Mouse (Mus musculus): ENCODE measurements around the gene A030005L19Rik. TPM values are rescaled to one million over a fixed set of nuclear protein-coding genes. Genes with fewer than 3 reads are reported as not detected.
"Not testable (repeated sequence)": the region's sequence is repeated elsewhere in the genome, so short reads cannot be mapped to it uniquely, and the experiment has no call there.

The A030005L19Rik gene
- total RNA-seq, 2 experiments from 2014 or later = 0.61 to 0.91 TPM

DNA sequence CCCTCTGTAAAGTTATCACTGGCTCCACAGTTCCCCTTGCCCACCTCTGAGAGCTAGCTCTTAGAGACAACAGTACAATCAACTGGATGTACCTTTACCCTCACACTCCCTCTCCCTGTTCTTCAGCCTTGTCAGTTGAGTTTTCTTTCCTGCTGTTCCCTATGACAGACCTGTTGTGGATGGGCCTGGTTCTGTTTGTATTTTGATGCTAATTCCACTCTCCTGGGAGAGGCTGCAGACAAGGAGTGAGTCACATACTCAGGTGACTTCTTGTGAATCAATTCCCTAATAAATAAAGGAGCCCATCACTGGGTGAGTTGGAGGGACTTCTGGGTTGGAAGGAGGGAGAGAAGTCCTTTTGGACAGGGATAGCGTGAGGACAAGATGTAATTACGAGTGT is 35.5 kb downstream of the A030005L19Rik start:
- no peak overlapping the region for H3K4me3 ChIP-seq
- DNase-seq (ENCODE audit: extremely low spot score in 1 of 2, low spot score in 2 of 2) = no peak
- intact Hi-C loops (cut with DNase I) = no loop called here
- H3K27ac ChIP-seq = no peak overlapping the region
- no peak for TF ChIP-seq CTCF (IDR thresholded peaks at IDR 0.05)

DNA sequence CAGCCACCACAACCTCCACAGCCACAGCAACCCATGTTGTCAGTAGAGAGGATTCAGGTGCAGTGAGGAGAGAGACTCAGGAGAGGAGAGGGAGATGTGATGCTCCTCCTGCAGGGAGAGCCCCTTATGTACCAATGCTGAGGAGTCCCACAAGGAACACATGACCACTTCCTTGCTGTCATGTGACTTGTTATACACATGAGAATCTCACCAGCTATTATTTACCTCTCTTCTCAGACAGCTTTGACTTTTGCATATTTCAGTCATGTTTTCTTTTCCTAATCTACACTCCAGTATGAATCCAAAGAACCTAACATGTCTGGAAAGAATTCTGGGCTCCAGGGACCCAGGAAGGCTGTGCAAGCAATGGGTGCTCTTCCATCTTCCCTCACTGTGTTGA is 42.8 kb downstream of the A030005L19Rik start, which contains the start of gene Gm7544:
Gm7544 (minus strand) TSS at position 101 of the 400 bp plus-strand sequence.
- H3K27ac ChIP-seq; intact Hi-C loops (cut with DNase I); H3K4me3 ChIP-seq; DNase-seq (ENCODE audit: extremely low spot score in 1 of 2, low spot score in 2 of 2): not testable (repeated sequence)

DNA sequence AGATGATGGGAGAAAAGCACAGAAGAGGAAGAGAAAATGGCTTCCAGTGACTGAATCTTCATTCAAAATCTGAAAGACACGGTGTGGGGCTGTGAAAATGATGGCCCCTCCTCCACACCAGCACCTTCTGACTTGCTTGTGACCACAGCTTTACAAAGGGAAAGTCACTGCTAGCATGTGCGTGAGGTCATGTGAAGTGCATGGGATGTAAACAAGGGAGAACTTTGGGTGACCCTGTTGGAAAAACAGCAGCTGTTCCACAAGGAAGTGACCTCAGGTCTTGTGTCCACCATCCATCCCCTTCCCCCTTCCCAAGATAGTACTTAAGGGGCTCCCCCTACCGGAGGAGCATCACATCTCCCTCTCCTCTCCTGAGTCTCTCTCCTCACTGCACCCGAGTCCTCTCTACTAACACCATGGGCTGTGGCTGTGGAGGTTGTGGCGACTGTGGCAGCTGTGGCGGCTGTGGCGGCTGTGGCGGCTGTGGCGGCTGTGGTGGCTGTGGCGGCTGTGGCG is 46.8 kb downstream of the A030005L19Rik start, which contains the start of gene Gm47955:
Gm47955 (plus strand) TSS at position 417 of the 516 bp plus-strand sequence.
- Histone ChIP-seq H3K27ac (no peak within 1 kb of the TSS), H3K4me3 (no peak within 1 kb of the TSS)
- intact Hi-C loops (cut with DNase I) = no loop called here
- TF ChIP-seq CTCF (IDR thresholded peaks at IDR 0.05) = no peak
- no peak for DNase-seq (ENCODE audit: extremely low spot score in 1 of 2, low spot score in 2 of 2)

Other genes starting within 250 kb of the A030005L19Rik start
- 100 to 1,000 TPM; 263 to 273 TPM for gene Mff, start 188.4 kb upstream of the A030005L19Rik start, total RNA-seq (2021)
- not detected for gene Tm4sf20, start 144.9 kb upstream of the A030005L19Rik start, total RNA-seq (2021)
- gene Gm47791, start 142.1 kb upstream of the A030005L19Rik start, total RNA-seq (2021) = not detected
- gene Agfg1, start 73.8 kb upstream of the A030005L19Rik start, total RNA-seq (2021) = 10 to 100 TPM; 76.6 to 78.3 TPM
- gene A030014E15Rik, start 11.6 kb downstream of the A030005L19Rik start, total RNA-seq (2021) = not detected
- gene Gm6217, start 18.1 kb downstream of the A030005L19Rik start, total RNA-seq (2021) = not detected
- not detected for gene A030003K21Rik, start 30.1 kb downstream of the A030005L19Rik start, total RNA-seq (2021)
- gene Gm7544, start 42.7 kb downstream of the A030005L19Rik start, total RNA-seq (2021) = not detected
- gene Gm47955, start 47.0 kb downstream of the A030005L19Rik start, total RNA-seq (2021) = not detected
- gene Gm47959, start 87.2 kb downstream of the A030005L19Rik start, total RNA-seq (2021) = not detected
- 1 to 10 TPM; 1.8 to 2.0 TPM for gene Slc19a3, start 125.1 kb downstream of the A030005L19Rik start, total RNA-seq (2021)
- not detected for gene Krtap28-10, start 129.2 kb downstream of the A030005L19Rik start, total RNA-seq (2021)
- not detected for gene Gm47969, start 131.6 kb downstream of the A030005L19Rik start, total RNA-seq (2021)
- gene A030005K14Rik, start 146.1 kb downstream of the A030005L19Rik start, total RNA-seq (2021) = not detected
- not detected for gene Krtap28-13, start 147.6 kb downstream of the A030005L19Rik start, total RNA-seq (2021)
- not detected for gene Ccl20, start 203.4 kb downstream of the A030005L19Rik start, total RNA-seq (2021)
- gene Daw1, start 246.4 kb downstream of the A030005L19Rik start, total RNA-seq (2021) = under 1 TPM; 0.25 to 0.56 TPM